Mouse (Mus musculus) T-helper 17 cell (primary cell): ENCODE measurements around the gene Sult1a1.

Experiments
- in situ Hi-C, 2 experiments: fragments of 300-600 bp; cut with MboI, MseI; formaldehyde crosslinking; loops; 1 replicate in 1 of 2; 2 replicates in 1 of 2; pipeline ENCODE4 v1.15.1; 2025; ENCODE audit warnings: high pct_unique_total_duplicates in 2 of 2

The Sult1a1 gene

GRCm38 (mm10) chr7:126676207-126676606 lies at the start of gene Sult1a1:
Gene Sult1a1, minus strand, starts transcription at chr7:126676432.
- in situ Hi-C loops, result no loop called here

- in situ Hi-C loops, result no loop called here
Measured at GRCm38 (mm10) chr7:126725667-126726066, 49.4 kb upstream of the Sult1a1 start.

GRCm38 (mm10) chr7:126725077-126725476 lies 48.8 kb upstream of the Sult1a1 start:
- in situ Hi-C loops, result no loop called here

- in situ Hi-C loops, result no loop called here
Measured at GRCm38 (mm10) chr7:126721635-126722034, 45.4 kb upstream of the Sult1a1 start.

- in situ Hi-C loops, result no loop called here
Measured at GRCm38 (mm10) chr7:126718787-126719337, 42.6 kb upstream of the Sult1a1 start.

GRCm38 (mm10) chr7:126717566-126717965 lies 41.3 kb upstream of the Sult1a1 start:
- in situ Hi-C loops, result no loop called here

GRCm38 (mm10) chr7:126715679-126716078 lies 39.4 kb upstream of the Sult1a1 start:
- in situ Hi-C loops, result no loop called here

GRCm38 (mm10) chr7:126711910-126712309 lies 35.7 kb upstream of the Sult1a1 start:
- in situ Hi-C loops, result no loop called here

GRCm38 (mm10) chr7:126710266-126710665 lies 34.0 kb upstream of the Sult1a1 start:
- in situ Hi-C loops, result no loop called here

- in situ Hi-C loops, result no loop called here
Measured at GRCm38 (mm10) chr7:126708175-126708952, 32.1 kb upstream of the Sult1a1 start.

GRCm38 (mm10) chr7:126707442-126708174 lies 31.4 kb upstream of the Sult1a1 start, which contains the start of gene Coro1a:
Gene Coro1a, minus strand, starts transcription at chr7:126707787.
- in situ Hi-C loops, result no loop called here

- in situ Hi-C loops, result no loop called here
Measured at GRCm38 (mm10) chr7:126704121-126704980, 28.1 kb upstream of the Sult1a1 start.

- in situ Hi-C loops, result no loop called here
Measured at GRCm38 (mm10) chr7:126703757-126704077, 27.5 kb upstream of the Sult1a1 start.

GRCm38 (mm10) chr7:126702861-126703756 lies 26.9 kb upstream of the Sult1a1 start:
- in situ Hi-C loops, result no loop called here

GRCm38 (mm10) chr7:126702358-126702757 lies 26.1 kb upstream of the Sult1a1 start:
- in situ Hi-C loops, result no loop called here

- in situ Hi-C loops, result no loop called here
Measured at GRCm38 (mm10) chr7:126701559-126702357, 25.5 kb upstream of the Sult1a1 start.

- in situ Hi-C loops, result no loop called here
Measured at GRCm38 (mm10) chr7:126701070-126701469, 24.8 kb upstream of the Sult1a1 start.

- in situ Hi-C loops, result no loop called here
Measured at GRCm38 (mm10) chr7:126700063-126701015, 24.1 kb upstream of the Sult1a1 start.

- in situ Hi-C loops, result no loop called here
Measured at GRCm38 (mm10) chr7:126697838-126698237, 21.6 kb upstream of the Sult1a1 start.
